Mouse (Mus musculus): ENCODE measurements around the gene Bcl2l11. TPM values are rescaled to one million over a fixed set of nuclear protein-coding genes. Genes with fewer than 3 reads are reported as not detected.
"Not testable (repeated sequence)": the region's sequence is repeated elsewhere in the genome, so short reads cannot be mapped to it uniquely, and the experiment has no call there.

Gene Bcl2l11
- polyA plus RNA-seq, 1 experiment from 2014 or later, result 19.7 TPM

DNA sequence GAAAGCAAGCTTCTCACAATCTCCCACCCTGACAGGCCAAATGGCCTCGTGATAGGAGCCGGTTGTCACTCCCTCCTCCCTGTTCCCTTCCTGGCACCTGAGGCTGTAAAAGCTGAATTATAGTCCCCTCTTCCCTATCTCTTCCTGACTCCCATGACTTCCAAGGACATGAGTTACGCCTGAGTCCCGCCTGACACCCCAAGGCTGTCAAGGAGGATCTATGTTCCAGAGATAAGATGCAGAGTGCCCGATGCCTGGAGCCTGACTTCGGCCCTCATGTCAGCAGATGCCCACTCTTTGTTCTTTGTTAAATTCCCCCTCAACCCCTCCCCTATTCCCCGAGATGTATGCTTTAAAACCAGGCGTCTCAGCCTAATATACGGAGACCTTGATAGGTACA lies 56.3 kb downstream of the Bcl2l11 start:
- not testable (repeated sequence) for H3K36me3 ChIP-seq; H3K4me3 ChIP-seq; H3K27me3 ChIP-seq; H3K9ac ChIP-seq; H3K27ac ChIP-seq; H3K9me3 ChIP-seq; H3K4me2 ChIP-seq; ATAC-seq (ENCODE audit: insufficient number of reproducible peaks, low FRiP score, low TSS enrichment, low read depth)
- peaks cover 15% of the 10 kb centered on the region for H3K4me1 ChIP-seq
- WGBS, result 73% methylated on average over 9 of the region's 9 CpGs

DNA sequence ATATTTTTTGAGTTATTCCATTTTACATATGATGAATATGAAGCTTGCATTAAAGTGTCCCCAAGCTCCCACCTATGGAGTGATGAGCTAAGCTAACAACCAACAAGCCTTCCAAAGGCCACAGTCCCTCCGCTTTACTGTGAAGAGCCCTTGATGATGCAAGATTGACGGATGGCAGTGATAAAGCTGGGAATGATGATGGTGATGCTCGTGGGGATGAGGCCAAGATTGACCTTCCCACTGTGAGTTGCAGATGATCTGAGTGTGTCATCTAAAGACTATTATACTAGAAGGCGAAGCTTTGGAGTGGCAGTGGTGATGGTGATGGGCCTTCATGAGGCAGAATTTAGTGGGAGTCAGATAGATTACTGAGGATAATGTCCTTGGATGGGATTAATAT lies 56.9 kb downstream of the Bcl2l11 start:
- Histone ChIP-seq H3K4me1 (peaks cover 12% of the 10 kb centered on the region), H3K9ac (no peak overlapping the region), H3K4me3 (no peak overlapping the region), H3K27ac (no peak overlapping the region), H3K4me2 (no peak overlapping the region), H3K9me3 (no peaks in the 10 kb centered on the region), H3K36me3 (no peaks in the 10 kb centered on the region), H3K27me3 (no peaks in the 10 kb centered on the region)
- no peak for ATAC-seq (ENCODE audit: insufficient number of reproducible peaks, low FRiP score, low TSS enrichment, low read depth)
- 77% methylated on average over 4 of the region's 4 CpGs for WGBS

DNA sequence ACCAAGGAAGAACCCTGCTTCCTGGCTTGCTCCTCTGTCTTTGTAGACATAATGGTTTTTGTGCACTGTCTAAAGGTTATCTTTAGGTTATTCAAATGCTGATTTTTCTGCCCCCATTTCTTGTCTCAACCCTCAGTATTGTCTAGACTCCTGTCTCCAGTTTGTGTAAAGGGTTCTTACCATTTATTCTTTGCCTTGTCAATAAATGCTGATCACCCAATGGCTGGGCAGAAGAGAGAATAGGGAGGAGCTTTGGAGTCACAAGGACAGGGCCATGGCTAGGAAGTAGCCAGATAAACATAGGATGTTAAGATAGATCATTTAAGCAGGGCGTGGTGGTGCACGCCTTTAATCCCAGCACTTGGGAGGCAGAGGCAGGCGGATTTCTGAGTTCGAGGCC lies 57.9 kb downstream of the Bcl2l11 start:
- Histone ChIP-seq H3K4me1 (peaks cover 12% of the 10 kb centered on the region), H3K4me3 (no peak overlapping the region), H3K9me3 (no peaks in the 10 kb centered on the region), H3K9ac (no peak overlapping the region), H3K27ac (no peak overlapping the region), H3K4me2 (no peak overlapping the region), H3K27me3 (no peaks in the 10 kb centered on the region), H3K36me3 (no peaks in the 10 kb centered on the region)
- 95% methylated on average over 4 of the region's 4 CpGs for WGBS
- ATAC-seq (ENCODE audit: insufficient number of reproducible peaks, low FRiP score, low TSS enrichment, low read depth), result no peak

GRCm38 (mm10) chr2:128185942-128186341 lies 60.1 kb downstream of the Bcl2l11 start:
- Histone ChIP-seq H3K36me3 (no peaks in the 10 kb centered on the region), H3K4me1 (peaks cover 10% of the 10 kb centered on the region; the same call in 1 of the 2 replicates), H3K9ac (no peak overlapping the region), H3K27ac (no peak overlapping the region), H3K4me2 (no peak overlapping the region), H3K4me3 (no peak overlapping the region), H3K9me3 (no peaks in the 10 kb centered on the region), H3K27me3 (no peaks in the 10 kb centered on the region)
- 65% methylated on average over 4 of the region's 4 CpGs for WGBS
- ATAC-seq (ENCODE audit: insufficient number of reproducible peaks, low FRiP score, low TSS enrichment, low read depth), result no peak

DNA sequence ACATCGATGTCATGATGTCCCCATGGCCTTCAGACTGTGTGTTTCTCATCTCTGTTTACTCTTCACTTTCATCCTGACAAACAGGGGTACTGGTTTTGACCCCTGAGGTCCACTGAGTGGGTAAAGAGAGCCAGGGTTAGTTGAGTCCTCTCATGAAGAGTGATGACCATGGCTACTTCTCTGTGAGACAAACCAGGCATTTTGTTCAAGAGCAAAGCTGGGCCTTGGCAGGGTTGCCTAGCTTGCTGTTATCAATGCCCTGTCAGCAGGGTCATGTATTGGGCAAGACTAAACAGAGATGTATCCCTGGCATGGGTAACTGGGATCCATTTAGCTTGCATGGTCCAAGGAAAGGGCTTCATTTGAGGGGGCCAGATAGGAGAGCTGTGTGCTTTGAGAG lies 61.4 kb downstream of the Bcl2l11 start:
- WGBS, result 85% methylated on average over 1 of the region's 1 CpGs
- Histone ChIP-seq H3K27ac (no peak overlapping the region), H3K4me2 (no peak overlapping the region), H3K36me3 (no peaks in the 10 kb centered on the region), H3K4me1 (peaks cover 10% of the 10 kb centered on the region; the same call in 1 of the 2 replicates), H3K27me3 (no peaks in the 10 kb centered on the region), H3K9me3 (no peaks in the 10 kb centered on the region), H3K9ac (no peak overlapping the region), H3K4me3 (no peak overlapping the region)
- ATAC-seq (ENCODE audit: insufficient number of reproducible peaks, low FRiP score, low TSS enrichment, low read depth), result no peak

GRCm38 (mm10) chr2:128188461-128188860 lies 62.6 kb downstream of the Bcl2l11 start:
- no peak for ATAC-seq (ENCODE audit: insufficient number of reproducible peaks, low FRiP score, low TSS enrichment, low read depth)
- Histone ChIP-seq H3K9ac (no peak overlapping the region), H3K36me3 (no peaks in the 10 kb centered on the region), H3K27ac (no peak overlapping the region), H3K27me3 (no peaks in the 10 kb centered on the region), H3K4me2 (no peak overlapping the region), H3K4me3 (no peak overlapping the region), H3K4me1 (peaks cover 10% of the 10 kb centered on the region; the same call in 1 of the 2 replicates), H3K9me3 (no peaks in the 10 kb centered on the region)
- WGBS, result 82% methylated on average over 3 of the region's 3 CpGs

GRCm38 (mm10) chr2:128189691-128190090 lies 63.9 kb downstream of the Bcl2l11 start:
- Histone ChIP-seq H3K27ac (peak overlapping the region; percentile 54; the same call in 1 of the 2 replicates), H3K4me3 (no peak overlapping the region), H3K36me3 (no peaks in the 10 kb centered on the region), H3K4me2 (peak overlapping the region; percentile 27), H3K27me3 (no peaks in the 10 kb centered on the region), H3K9ac (no peak overlapping the region), H3K4me1 (peaks cover 10% of the 10 kb centered on the region; the same call in 1 of the 2 replicates), H3K9me3 (no peaks in the 10 kb centered on the region)
- ATAC-seq (ENCODE audit: insufficient number of reproducible peaks, low FRiP score, low TSS enrichment, low read depth), result no peak
- WGBS, result 13% methylated on average over 10 of the region's 10 CpGs

DNA sequence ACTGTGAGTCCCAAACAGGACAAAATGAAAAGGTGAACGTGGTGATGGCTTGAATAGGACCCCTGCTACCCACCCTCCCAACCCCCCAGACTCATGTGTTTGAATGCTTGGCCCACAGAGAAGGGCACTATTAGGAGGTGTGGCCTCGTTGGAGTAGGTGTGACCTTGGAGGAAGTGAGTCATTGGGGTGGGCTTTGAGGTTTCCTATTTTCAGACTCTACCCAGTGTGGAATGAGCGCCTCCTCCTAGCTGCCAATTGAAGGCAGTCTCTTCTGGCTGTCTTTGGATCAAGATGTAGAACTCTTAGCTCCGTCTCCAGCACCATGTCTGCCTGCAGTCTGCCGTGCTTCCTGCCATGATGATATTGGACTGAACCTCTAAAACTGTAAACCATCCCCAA lies 64.4 kb downstream of the Bcl2l11 start:
- 51% methylated on average over 5 of the region's 5 CpGs for WGBS
- no peak for ATAC-seq (ENCODE audit: insufficient number of reproducible peaks, low FRiP score, low TSS enrichment, low read depth)

DNA sequence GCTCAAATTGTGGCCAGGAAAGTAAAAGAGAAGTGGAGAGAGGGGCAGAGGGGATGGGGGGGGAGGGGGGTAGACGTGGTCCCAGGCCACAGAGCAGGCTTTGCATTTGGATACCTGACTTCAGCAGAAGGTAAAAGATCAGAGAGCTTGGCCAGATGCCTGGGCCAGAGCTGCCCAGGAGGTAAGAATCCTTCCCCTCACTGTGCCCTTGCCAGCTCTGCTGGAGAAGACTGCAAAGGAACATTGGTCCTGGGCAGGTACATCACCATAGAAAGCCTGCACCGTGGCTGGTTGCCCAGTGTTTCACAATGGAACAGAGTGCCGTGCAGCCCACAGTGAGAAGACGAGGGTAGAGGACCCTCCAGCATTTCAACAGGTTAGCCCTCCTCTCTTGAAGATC lies 67.6 kb downstream of the Bcl2l11 start:
- no peaks in the 10 kb centered on the region for H3K9me3 ChIP-seq
- H3K4me1 ChIP-seq, result peaks cover 10% of the 10 kb centered on the region; the same call in 1 of the 2 replicates
- no peak overlapping the region for H3K27ac ChIP-seq
- ATAC-seq (ENCODE audit: insufficient number of reproducible peaks, low FRiP score, low TSS enrichment, low read depth), result no peak
- H3K9ac ChIP-seq, result no peak overlapping the region
- H3K36me3 ChIP-seq, result no peaks in the 10 kb centered on the region
- H3K4me2 ChIP-seq, result no peak overlapping the region
- no peak overlapping the region for H3K4me3 ChIP-seq
- H3K27me3 ChIP-seq, result no peaks in the 10 kb centered on the region
- WGBS, result 69% methylated on average over 4 of the region's 4 CpGs

More for the DNA sequence above, 64.4 kb downstream of the Bcl2l11 start:
- Histone ChIP-seq H3K9me3 (no peaks in the 10 kb centered on the region), H3K4me2 (no peak overlapping the region), H3K4me3 (no peak overlapping the region), H3K4me1 (peaks cover 10% of the 10 kb centered on the region; the same call in 1 of the 2 replicates), H3K9ac (no peak overlapping the region), H3K36me3 (no peaks in the 10 kb centered on the region), H3K27ac (peak overlapping the region; percentile 54; the same call in 1 of the 2 replicates), H3K27me3 (no peaks in the 10 kb centered on the region)

GRCm38 (mm10) chr2:128197379-128197778 lies 71.5 kb downstream of the Bcl2l11 start:
- H3K4me3 ChIP-seq, result no peak overlapping the region
- H3K36me3 ChIP-seq, result no peaks in the 10 kb centered on the region
- no peak for ATAC-seq (ENCODE audit: insufficient number of reproducible peaks, low FRiP score, low TSS enrichment, low read depth)
- no peaks in the 10 kb centered on the region for H3K4me1 ChIP-seq
- H3K27me3 ChIP-seq, result no peaks in the 10 kb centered on the region
- no peaks in the 10 kb centered on the region for H3K9me3 ChIP-seq
- H3K27ac ChIP-seq, result no peak overlapping the region
- 81% methylated on average over 3 of the region's 3 CpGs for WGBS
- H3K4me2 ChIP-seq, result no peak overlapping the region
- no peak overlapping the region for H3K9ac ChIP-seq

DNA sequence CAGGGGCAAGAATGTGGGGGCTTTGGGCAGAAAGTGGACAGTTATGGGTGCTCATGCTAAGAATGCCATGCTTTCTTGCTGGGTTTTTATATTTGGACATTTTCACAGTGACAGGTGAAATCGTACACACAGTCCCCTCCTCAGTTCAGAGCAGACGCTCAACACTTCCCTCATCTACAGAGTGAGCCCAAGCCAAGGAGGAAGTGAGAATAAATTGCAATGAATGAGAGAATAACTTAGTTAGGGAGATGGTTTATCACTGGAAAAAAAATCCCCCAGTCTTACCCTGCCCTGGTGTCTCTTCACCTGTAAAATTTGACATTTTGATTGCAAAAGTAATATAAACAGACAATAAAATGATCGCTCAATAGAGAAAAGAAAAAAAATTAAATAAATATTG lies 77.3 kb downstream of the Bcl2l11 start:
- no peak overlapping the region for H3K4me2 ChIP-seq
- H3K9me3 ChIP-seq, result no peaks in the 10 kb centered on the region
- no peaks in the 10 kb centered on the region for H3K4me1 ChIP-seq
- H3K9ac ChIP-seq, result no peak overlapping the region
- H3K36me3 ChIP-seq, result no peaks in the 10 kb centered on the region
- no peak for ATAC-seq (ENCODE audit: insufficient number of reproducible peaks, low FRiP score, low TSS enrichment, low read depth)
- WGBS, result 59% methylated on average over 3 of the region's 3 CpGs
- H3K27me3 ChIP-seq, result no peaks in the 10 kb centered on the region
- no peak overlapping the region for H3K4me3 ChIP-seq
- H3K27ac ChIP-seq, result no peak overlapping the region

GRCm38 (mm10) chr2:128203749-128204405 lies 78.0 kb downstream of the Bcl2l11 start:
- WGBS, result 78% methylated on average over 6 of the region's 6 CpGs
- Histone ChIP-seq H3K9ac (no peak overlapping the region), H3K9me3 (no peaks in the 10 kb centered on the region), H3K36me3 (no peaks in the 10 kb centered on the region), H3K27ac (no peak overlapping the region), H3K27me3 (no peaks in the 10 kb centered on the region), H3K4me3 (no peak overlapping the region), H3K4me2 (no peak overlapping the region), H3K4me1 (no peaks in the 10 kb centered on the region)
- no peak for ATAC-seq (ENCODE audit: insufficient number of reproducible peaks, low FRiP score, low TSS enrichment, low read depth)

DNA sequence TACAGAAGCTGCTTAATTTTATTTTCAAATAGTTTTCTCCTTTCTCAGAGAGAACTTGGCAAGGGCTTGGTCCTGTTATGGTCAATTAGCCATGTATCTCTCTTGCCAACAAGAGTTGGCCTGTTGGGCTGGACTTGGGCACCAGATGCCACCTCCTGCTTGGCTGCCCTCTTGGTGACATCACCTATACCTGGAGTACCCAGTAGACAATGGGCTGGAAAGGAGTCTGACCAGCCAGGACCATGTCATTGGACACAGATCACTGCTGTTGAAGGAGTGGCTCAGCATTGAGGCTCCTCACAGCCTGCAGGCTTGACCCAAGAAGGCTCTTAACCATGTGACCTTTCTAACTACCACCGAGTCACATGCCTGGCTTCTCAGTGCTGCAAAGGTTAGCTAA lies 82.7 kb downstream of the Bcl2l11 start:
- no peak for ATAC-seq (ENCODE audit: insufficient number of reproducible peaks, low FRiP score, low TSS enrichment, low read depth)
- Histone ChIP-seq H3K9ac (no peak overlapping the region), H3K4me1 (peaks cover 19% of the 10 kb centered on the region), H3K36me3 (no peaks in the 10 kb centered on the region), H3K9me3 (no peaks in the 10 kb centered on the region), H3K27me3 (no peaks in the 10 kb centered on the region), H3K27ac (no peak overlapping the region), H3K4me3 (no peak overlapping the region), H3K4me2 (no peak overlapping the region)
- WGBS, result 82% methylated on average over 1 of the region's 1 CpGs

Measured in limb, embryonic 15.5 days (tissue).